Mouse (Mus musculus): ENCODE data around the gene Capn10. TPM values are rescaled to one million over a fixed set of nuclear protein-coding genes. Genes with fewer than 3 reads are reported as not detected.
A peak's percentile ranks its signal among the peaks of the same experiment; 100 is the strongest.

Gene Capn10
- polyA plus RNA-seq, 1 experiment from 2014 or later, result 42.7 TPM

DNA sequence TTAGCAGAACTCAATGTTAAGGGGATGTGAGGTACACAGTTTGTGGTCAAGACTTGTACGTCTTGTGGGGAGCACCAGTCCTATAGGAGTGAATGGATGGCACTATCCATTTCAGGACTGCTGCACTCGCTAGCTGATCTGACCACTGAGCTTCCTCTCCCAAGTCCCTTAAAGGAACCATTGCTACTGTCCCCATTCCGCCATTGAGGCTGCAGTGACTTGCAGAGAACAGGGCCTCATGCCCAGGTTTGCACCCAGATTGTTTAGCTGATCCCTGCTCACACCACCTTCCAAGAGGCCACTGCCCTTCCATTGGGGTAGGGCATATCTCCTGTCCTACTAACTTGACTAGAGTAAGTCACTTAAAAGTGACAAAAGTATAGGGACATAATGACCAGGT is 25.5 kb upstream of the Capn10 start:
- no peaks in the 10 kb centered on the region for H3K9me3 ChIP-seq

DNA sequence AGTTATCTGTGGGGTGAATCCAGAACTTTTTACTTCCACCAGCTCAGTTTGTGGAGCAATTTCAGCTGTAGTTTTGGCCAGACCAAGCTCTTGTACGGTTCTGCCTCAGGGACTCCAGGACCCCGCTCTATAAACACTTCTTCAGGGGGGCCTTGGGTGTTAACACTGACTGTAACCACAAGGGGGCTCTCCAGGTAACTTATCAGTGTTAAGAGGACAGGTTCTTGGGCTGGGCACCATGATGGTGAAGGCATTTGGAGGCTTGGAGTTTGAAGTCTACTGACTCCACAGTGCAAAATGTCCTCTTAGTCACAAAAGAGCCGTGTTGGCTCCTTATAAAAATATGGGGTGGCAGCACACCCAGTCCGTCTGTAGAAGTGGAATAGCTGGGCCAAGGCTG is 25.1 kb upstream of the Capn10 start:
- 64% methylated on average over 4 of the region's 4 CpGs for WGBS
- H3K4me2 ChIP-seq (replicated peaks), result no peak overlapping the region
- H3K9ac ChIP-seq, result no peak overlapping the region
- H3K9me3 ChIP-seq, result no peaks in the 10 kb centered on the region
- no peak overlapping the region for H3K27ac ChIP-seq
- no peak overlapping the region for H3K4me3 ChIP-seq
- no peak for ATAC-seq (ENCODE audit: insufficient number of reproducible peaks, insufficient read depth, low FRiP score, low TSS enrichment)
- no peaks in the 10 kb centered on the region; the same call in 1 of the 2 replicates for H3K27me3 ChIP-seq
- H3K36me3 ChIP-seq, result peaks cover 2% of the 10 kb centered on the region; the same call in 1 of the 2 replicates
- peaks cover 37% of the 10 kb centered on the region for H3K4me1 ChIP-seq

More for the DNA sequence above, 25.5 kb upstream of the Capn10 start:
- Histone ChIP-seq H3K4me3 (no peak overlapping the region), H3K36me3 (no peaks in the 10 kb centered on the region), H3K4me1 (peaks cover 37% of the 10 kb centered on the region), H3K4me2 (replicated peaks) (no peak overlapping the region), H3K27me3 (no peaks in the 10 kb centered on the region; the same call in 1 of the 2 replicates), H3K27ac (no peak overlapping the region), H3K9ac (no peak overlapping the region)
- WGBS, result 93% methylated on average over 3 of the region's 3 CpGs
- ATAC-seq (ENCODE audit: insufficient number of reproducible peaks, insufficient read depth, low FRiP score, low TSS enrichment), result no peak

- H3K9me3 ChIP-seq, result no peaks in the 10 kb centered on the region
- H3K9ac ChIP-seq, result peak within 1 kb of the TSS; percentile 89
- H3K4me1 ChIP-seq, result peaks cover 37% of the 10 kb centered on the region
- H3K4me3 ChIP-seq, result peak within 1 kb of the TSS; percentile 82
- H3K4me2 ChIP-seq (replicated peaks), result peak within 1 kb of the TSS; percentile 72
- WGBS, result under 1% methylated on average over 43 of the region's 57 CpGs
- H3K27ac ChIP-seq, result peak within 1 kb of the TSS; percentile 85
- peaks cover 12% of the 10 kb centered on the region for H3K36me3 ChIP-seq
- peak; percentile 70; the same call in 1 of the 2 replicates for ATAC-seq (ENCODE audit: insufficient number of reproducible peaks, insufficient read depth, low FRiP score, low TSS enrichment)
- H3K27me3 ChIP-seq, result no peaks in the 10 kb centered on the region; the same call in 1 of the 2 replicates
These were observed 23.8 kb upstream of the Capn10 start, which contains the start of gene Rnpepl1 for GRCm38 (mm10) chr1:92910239-92910885. TSS of gene Rnpepl1 (plus strand) at chr1:92910783.

DNA sequence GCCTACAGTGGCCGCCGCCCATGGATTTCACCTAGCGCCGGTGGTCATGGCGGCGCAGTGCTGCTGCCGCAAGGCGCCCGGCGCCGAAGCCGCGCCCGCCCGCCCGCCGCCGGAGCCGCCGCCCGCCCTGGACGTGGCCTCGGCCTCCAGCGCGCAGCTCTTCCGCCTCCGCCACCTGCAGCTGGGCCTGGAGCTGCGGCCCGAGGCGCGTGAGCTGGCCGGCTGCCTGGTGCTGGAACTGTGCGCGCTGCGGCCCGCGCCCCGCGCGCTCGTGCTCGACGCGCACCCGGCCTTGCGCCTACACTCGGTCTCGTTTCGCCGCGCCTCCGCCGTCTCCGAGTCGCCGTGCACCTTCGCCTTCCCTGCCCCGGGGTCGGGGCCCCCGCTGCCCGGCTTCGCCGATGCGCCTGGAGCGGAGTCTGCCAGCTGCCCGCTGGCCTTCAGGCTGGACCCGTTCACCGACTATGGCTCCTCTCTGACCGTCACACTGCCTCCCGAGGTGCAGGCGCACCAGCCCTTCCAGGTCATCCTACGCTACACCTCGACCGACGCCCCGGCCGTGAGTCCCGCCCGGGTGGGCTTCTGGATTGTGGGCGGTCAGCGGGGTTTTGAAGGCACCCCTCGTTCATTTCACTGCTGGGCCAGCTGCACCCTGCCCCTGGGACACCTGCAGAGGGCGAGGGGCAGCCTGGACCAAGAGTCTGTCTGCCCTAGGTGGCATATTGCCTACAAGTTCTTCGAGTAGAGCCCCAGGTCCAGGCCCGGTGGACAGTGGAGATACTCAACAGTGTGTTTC is 23.1 kb upstream of the Capn10 start:
- ATAC-seq (ENCODE audit: insufficient number of reproducible peaks, insufficient read depth, low FRiP score, low TSS enrichment), result 0 out of 2 replicates have a peak, but pooled peaks have one; percentile 7
- peaks cover 20% of the 10 kb centered on the region for H3K36me3 ChIP-seq
- peak overlapping the region; percentile 89 for H3K9ac ChIP-seq
- 1% methylated on average over 44 of the region's 85 CpGs for WGBS
- no peaks in the 10 kb centered on the region for H3K9me3 ChIP-seq
- no peaks in the 10 kb centered on the region; the same call in 1 of the 2 replicates for H3K27me3 ChIP-seq
- peak overlapping the region; percentile 72 for H3K4me2 ChIP-seq (replicated peaks)
- peak overlapping the region; percentile 85 for H3K27ac ChIP-seq
- peaks cover 37% of the 10 kb centered on the region for H3K4me1 ChIP-seq
- H3K4me3 ChIP-seq, result peak overlapping the region; percentile 82

- Histone ChIP-seq H3K36me3 (peaks cover 26% of the 10 kb centered on the region), H3K27ac (no peak overlapping the region), H3K4me1 (peaks cover 33% of the 10 kb centered on the region)
These were observed 22.4 kb upstream of the Capn10 start for GRCm38 (mm10) chr1:92911721-92912138.

DNA sequence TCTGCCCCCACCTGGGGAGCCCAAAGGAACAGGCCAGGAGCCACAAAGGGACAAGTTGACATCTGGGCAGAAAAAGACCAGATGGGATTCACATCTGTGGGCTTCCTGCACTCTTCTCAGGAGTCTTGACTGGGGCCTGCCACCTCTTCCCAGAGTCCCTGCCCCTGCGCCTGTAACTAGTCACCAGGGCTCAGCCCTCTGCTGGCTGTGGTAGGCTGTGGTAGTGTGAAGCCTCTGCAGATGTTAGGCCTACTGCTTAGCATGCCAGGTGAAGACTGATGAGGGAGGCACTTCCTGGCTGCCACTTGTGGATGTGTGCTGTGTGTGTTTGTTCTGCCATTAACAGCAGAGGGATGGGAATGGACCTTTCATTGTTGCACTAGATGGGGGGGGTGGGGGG is 21.9 kb upstream of the Capn10 start:
- Histone ChIP-seq H3K9me3 (no peaks in the 10 kb centered on the region), H3K36me3 (peaks cover 31% of the 10 kb centered on the region), H3K4me3 (peak overlapping the region; percentile 82), H3K9ac (0 out of 2 replicates have a peak overlapping the region, but pooled peaks have one; percentile 26), H3K27ac (no peak overlapping the region), H3K4me2 (replicated peaks) (peak overlapping the region; percentile 72), H3K27me3 (no peaks in the 10 kb centered on the region; the same call in 1 of the 2 replicates), H3K4me1 (peaks cover 32% of the 10 kb centered on the region)
- WGBS, result 45% methylated on average over 1 of the region's 1 CpGs
- no peak for ATAC-seq (ENCODE audit: insufficient number of reproducible peaks, insufficient read depth, low FRiP score, low TSS enrichment)

More at GRCm38 (mm10) chr1:92911721-92912138, 22.4 kb upstream of the Capn10 start:
- no peak for ATAC-seq (ENCODE audit: insufficient number of reproducible peaks, insufficient read depth, low FRiP score, low TSS enrichment)
- peak overlapping the region; percentile 72 for H3K4me2 ChIP-seq (replicated peaks)
- no peaks in the 10 kb centered on the region; the same call in 1 of the 2 replicates for H3K27me3 ChIP-seq
- H3K4me3 ChIP-seq, result peak overlapping the region; percentile 82
- H3K9ac ChIP-seq, result peak overlapping the region; percentile 89
- no peaks in the 10 kb centered on the region for H3K9me3 ChIP-seq
- WGBS, result 50% methylated on average over 8 of the region's 8 CpGs

DNA sequence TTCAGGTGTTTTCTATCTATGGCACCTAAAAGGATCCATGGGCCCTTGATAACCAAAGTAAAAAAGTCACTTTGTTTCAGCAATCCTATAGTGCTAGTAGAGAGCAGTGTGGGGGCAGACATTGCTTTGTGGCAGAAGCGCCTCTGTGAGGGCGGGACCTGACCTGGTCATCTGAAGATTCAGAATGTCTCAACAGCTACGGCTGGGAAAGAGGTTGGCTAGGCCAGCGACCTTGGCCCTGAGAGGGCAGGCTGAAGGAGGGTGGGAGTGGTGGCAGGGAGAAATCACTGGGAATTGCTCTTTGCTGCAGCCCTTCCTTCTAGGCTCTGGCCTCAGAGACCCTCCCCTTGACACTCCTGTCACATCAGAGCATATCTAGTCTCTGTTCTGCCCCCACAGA is 19.9 kb upstream of the Capn10 start:
- peaks cover 51% of the 10 kb centered on the region for H3K36me3 ChIP-seq
- no peak overlapping the region for H3K4me2 ChIP-seq (replicated peaks)
- H3K9me3 ChIP-seq, result no peaks in the 10 kb centered on the region
- no peak overlapping the region for H3K27ac ChIP-seq
- ATAC-seq (ENCODE audit: insufficient number of reproducible peaks, insufficient read depth, low FRiP score, low TSS enrichment), result no peak
- no peak overlapping the region for H3K4me3 ChIP-seq
- H3K4me1 ChIP-seq, result peaks cover 25% of the 10 kb centered on the region
- 78% methylated on average over 4 of the region's 4 CpGs for WGBS
- no peaks in the 10 kb centered on the region for H3K27me3 ChIP-seq
- no peak overlapping the region for H3K9ac ChIP-seq

GRCm38 (mm10) chr1:92914993-92915392 is 19.2 kb upstream of the Capn10 start:
- Histone ChIP-seq H3K27me3 (no peaks in the 10 kb centered on the region), H3K9ac (no peak overlapping the region), H3K4me3 (no peak overlapping the region), H3K4me2 (replicated peaks) (no peak overlapping the region), H3K4me1 (peaks cover 20% of the 10 kb centered on the region), H3K27ac (no peak overlapping the region), H3K9me3 (no peaks in the 10 kb centered on the region), H3K36me3 (peaks cover 58% of the 10 kb centered on the region)
- no peak for ATAC-seq (ENCODE audit: insufficient number of reproducible peaks, insufficient read depth, low FRiP score, low TSS enrichment)
- 91% methylated on average over 11 of the region's 11 CpGs for WGBS

DNA sequence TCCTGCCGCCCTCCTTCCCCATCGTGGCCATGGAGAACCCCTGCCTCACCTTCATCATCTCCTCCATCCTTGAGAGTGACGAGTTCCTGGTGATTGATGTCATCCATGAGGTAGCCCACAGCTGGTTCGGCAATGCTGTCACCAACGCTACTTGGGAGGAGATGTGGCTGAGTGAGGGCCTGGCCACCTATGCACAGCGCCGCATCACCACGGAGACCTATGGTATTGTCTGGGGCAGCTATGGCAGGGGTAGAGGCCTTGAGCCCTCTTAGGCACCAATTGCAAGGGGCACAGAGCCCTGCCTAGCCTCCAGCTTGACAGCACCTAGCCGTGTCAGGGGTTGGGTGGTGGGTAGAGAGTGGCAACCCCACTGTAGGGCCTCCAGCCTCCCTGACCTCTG is 17.5 kb upstream of the Capn10 start:
- WGBS, result 94% methylated on average over 9 of the region's 9 CpGs
- Histone ChIP-seq H3K4me2 (replicated peaks) (no peak overlapping the region), H3K9ac (no peak overlapping the region), H3K27ac (no peak overlapping the region), H3K27me3 (no peaks in the 10 kb centered on the region), H3K9me3 (no peaks in the 10 kb centered on the region), H3K4me1 (peaks cover 13% of the 10 kb centered on the region), H3K4me3 (no peak overlapping the region), H3K36me3 (peaks cover 68% of the 10 kb centered on the region)
- ATAC-seq (ENCODE audit: insufficient number of reproducible peaks, insufficient read depth, low FRiP score, low TSS enrichment), result no peak

- no peak overlapping the region for H3K9ac ChIP-seq
- peaks cover 66% of the 10 kb centered on the region for H3K36me3 ChIP-seq
- no peaks in the 10 kb centered on the region for H3K4me1 ChIP-seq
- no peak for ATAC-seq (ENCODE audit: insufficient number of reproducible peaks, insufficient read depth, low FRiP score, low TSS enrichment)
- H3K4me3 ChIP-seq, result no peak overlapping the region
- no peak overlapping the region for H3K27ac ChIP-seq
- H3K9me3 ChIP-seq, result no peaks in the 10 kb centered on the region
- no peak overlapping the region for H3K4me2 ChIP-seq (replicated peaks)
- no peaks in the 10 kb centered on the region for H3K27me3 ChIP-seq
- 97% methylated on average over 11 of the region's 11 CpGs for WGBS
These were observed 15.0 kb upstream of the Capn10 start for GRCm38 (mm10) chr1:92919151-92919550.

DNA sequence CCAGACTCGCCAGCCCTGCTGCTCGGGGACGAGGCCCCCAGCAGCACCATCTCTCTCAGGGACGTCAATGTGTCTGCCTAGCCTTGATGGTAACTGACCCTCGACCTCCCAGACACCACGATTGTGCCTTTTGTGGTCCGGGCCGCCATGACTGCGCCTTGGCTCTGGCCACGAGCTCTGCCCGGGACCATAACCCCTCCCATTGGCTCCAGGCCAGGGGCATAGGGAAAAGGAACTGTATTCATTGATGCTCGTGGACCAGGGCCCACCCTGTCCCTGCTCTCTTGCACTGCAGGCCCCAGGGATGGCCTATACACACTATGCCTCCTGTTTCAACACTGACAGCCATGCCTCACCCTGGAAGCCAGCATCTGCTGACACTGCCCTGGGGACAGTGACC is 14.4 kb upstream of the Capn10 start:
- H3K36me3 ChIP-seq, result peaks cover 62% of the 10 kb centered on the region
- no peaks in the 10 kb centered on the region for H3K9me3 ChIP-seq
- ATAC-seq (ENCODE audit: insufficient number of reproducible peaks, insufficient read depth, low FRiP score, low TSS enrichment), result no peak
- H3K27ac ChIP-seq, result no peak overlapping the region
- H3K9ac ChIP-seq, result no peak overlapping the region
- no peaks in the 10 kb centered on the region for H3K27me3 ChIP-seq
- 81% methylated on average over 12 of the region's 12 CpGs for WGBS
- H3K4me2 ChIP-seq (replicated peaks), result no peak overlapping the region
- no peak overlapping the region for H3K4me3 ChIP-seq
- H3K4me1 ChIP-seq, result no peaks in the 10 kb centered on the region

All from embryonic facial prominence, embryonic 12.5 days (tissue).